Mouse (Mus musculus) ES-Bruce4 (cell line): ENCODE data around the gene Pink1.

Source experiments
- CTCF ChIP-seq: IDR thresholded peaks from one replicate; pipeline ENCODE4 v1.8.1; 2011; ENCODE audit warnings: low read depth, low read length
- POLR2A ChIP-seq: IDR thresholded peaks from one replicate; pipeline ENCODE4 v1.8.1; 2011; ENCODE audit warnings: low read length; ENCODE audit not compliant: insufficient read depth

- TF ChIP-seq CTCF, result no peak
- no peak for TF ChIP-seq POLR2A
These were observed 3.4 kb downstream of the Pink1 start for GRCm38 (mm10) chr4:138322692-138323091.
